Mouse (Mus musculus) liver, embryonic 14.5 days (tissue): ENCODE data around the gene Clec9a.

Experiments used
- CTCF ChIP-seq: IDR thresholded peaks from 2 replicates; pipeline ENCODE4 v1.5.1; 2016; ENCODE audit warnings: antibody characterized with exemption, low read depth, control low read depth
- EP300 ChIP-seq: IDR thresholded peaks from 2 replicates; pipeline ENCODE4 v1.6.1; 2016; ENCODE audit warnings: antibody characterized with exemption, low read depth

DNA sequence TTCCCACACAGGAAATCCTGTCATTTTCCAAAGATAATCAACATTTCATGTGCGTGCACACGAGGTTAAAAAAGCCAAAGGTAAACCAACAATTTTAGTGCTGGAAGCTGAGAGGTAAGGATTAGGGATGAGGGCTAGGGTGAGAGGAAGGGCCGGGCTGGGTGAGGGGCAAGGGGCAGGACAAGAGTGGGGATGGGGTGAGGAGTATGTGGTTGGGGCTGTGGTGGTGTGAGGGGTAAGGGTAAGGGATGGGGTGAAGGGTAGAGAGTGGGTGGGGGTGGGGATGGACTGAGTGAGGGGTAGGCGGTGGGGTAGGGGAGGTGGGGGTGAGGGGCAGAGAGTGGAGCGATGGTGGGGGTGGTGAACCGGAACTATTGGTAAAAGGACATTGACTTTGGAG lies 14.9 kb upstream of the Clec9a start:
- TF ChIP-seq CTCF: no peak
- TF ChIP-seq EP300: no peak
